Mouse (Mus musculus) natural killer cell, adult 2 months (primary cell): ENCODE measurements around the gene Dhodh.

Experiments
- DNase-seq, 2 experiments: peaks; one replicate each; pipeline ENCODE4 v3.0.0; 2022; ENCODE audit warnings: low spot score in 2 of 2

Dhodh gene

DNA sequence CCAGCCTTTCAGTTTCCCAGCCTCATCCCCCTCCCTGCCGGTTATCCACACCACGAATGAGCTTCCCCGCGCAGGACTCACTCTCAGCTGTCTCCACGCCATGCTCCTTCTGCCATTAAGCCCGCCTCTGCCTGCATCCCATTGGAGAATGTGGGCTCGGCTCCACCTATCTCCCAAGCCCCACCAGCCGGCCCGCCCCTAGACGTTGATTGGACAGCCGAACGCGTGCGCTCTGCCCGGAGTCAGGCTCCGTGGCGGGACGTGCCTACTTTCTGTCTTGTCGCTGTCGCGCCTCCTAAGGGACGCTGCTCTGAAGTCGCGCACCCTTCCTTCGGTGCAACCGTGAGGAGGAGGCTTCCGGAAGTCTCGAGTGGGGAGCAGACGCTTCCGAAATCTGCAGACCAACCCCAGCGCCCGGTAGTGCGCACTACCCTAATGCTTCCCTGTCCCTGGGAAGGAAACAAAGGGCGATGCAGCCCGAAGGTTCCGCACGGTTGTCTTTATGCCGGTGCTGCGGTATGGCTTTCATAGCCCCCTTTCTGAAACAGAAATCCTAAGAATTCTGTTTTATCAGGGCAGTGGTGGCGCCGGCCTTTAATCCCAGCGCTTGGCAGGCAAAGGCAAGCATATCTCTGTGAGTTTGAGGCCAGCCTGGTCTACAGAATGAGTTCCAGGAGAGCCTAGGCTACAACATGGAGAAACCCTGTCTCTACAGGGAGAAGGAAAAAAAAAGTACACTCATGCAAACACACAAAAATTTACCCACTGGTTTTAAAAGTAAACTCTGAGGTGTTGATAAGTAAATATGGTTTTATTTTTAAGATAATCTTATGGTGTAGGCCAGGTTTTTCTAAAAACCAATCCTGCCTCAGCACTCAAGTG lies at the start of gene Dhodh:
Gene Dhodh, minus strand, starts transcription at position 403 of the 882 bp plus-strand sequence.
- DNase-seq = peak; percentile 94 to 95

DNA sequence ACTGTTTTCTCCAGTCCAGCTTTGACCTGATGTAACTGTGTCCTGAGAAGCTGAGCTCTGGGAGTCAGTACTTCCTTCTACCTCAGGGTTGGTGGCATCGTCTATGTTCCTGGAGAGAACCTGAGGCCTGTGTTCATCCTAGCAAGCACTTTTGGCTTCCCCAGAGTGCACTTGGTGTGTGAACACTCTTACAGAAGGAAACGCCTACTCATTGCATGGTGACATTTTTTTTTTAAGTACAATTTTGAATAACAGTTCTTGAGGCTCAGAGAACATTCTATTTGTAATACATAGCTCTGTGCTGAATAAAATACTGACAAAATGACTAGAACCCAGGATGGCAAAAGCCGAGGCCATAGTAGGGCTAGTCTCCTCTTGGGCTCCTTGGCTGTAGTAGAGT lies 48.4 kb upstream of the Dhodh start:
- DNase-seq = no peak

DNA sequence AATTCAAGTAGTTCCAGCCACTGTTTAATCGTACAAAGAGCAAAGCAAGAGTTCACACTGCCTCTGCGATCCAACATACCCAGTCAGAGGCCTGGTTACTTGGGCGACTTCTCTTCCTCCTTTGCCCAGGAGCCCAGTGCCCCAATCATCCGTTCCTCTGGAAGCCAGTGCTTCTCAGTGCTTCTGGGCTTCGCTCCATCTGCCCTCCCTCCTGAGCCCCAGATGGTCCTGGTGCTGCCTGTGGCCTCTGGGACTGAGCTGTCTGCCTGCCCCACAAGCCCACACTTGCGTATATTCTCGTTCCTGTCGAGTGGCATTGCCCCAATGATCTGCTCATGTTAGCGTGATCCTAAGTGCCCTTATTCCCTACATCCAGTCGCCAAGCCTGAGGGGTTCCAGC lies 42.3 kb upstream of the Dhodh start:
- no peak for DNase-seq

DNA sequence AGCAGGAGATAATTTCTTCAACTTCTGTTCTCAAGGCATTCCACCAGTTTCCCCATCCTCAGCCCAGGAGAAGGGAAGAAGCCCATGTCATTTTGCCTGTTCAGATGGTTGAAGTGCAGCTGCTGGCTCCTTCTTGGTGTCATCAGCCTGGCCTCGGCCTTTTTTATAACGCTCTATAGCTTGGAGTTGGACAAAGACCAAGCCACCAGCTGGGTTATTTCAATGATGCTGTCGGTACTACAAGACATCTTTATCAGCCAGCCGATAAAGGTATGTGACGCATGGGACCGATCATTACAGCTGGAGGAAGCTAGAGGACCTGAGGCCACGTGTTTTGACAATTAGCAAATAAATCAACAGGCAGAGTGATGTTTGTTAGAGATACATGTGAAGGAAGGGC lies 40.0 kb upstream of the Dhodh start:
- no peak for DNase-seq

DNA sequence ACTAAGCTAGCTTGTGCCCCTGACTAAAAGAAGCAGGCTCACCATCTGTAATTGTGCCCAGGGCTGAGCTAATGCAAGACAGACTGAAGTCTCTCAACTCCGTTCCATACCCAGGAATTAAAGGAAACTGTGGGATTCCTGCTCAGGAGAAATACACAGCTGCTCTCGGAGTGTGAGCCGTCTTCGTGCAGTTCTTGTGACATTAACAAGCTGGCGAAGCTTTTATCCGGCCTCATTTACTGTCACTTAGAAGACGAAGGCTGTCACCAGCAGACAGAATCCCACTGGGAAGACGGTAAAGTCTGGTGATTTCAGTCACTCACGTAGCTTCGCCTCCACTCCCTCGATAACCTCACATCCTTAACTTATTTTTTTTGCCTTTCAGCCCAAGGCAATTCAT lies 38.9 kb upstream of the Dhodh start:
- DNase-seq = no peak

DNA sequence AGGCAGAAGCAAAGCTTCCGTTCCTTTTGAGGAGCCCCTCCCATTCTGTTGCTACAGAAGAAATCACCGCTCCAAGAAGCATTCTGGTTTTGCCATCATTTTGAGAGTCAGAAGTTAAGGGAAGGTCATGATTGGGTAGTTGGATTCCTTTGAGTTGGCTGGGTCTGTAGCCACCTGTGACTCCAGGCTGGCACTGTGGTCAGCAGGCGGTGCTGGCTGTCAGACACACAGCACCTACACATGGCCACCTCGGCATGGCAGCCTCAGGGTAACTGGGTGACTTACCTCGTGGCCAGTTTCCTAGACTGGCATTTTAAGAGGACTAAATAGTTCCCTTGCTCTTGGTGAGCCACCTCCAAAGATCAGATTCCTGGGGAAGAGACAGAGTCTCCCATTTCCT lies 32.8 kb upstream of the Dhodh start:
- DNase-seq = no peak

DNA sequence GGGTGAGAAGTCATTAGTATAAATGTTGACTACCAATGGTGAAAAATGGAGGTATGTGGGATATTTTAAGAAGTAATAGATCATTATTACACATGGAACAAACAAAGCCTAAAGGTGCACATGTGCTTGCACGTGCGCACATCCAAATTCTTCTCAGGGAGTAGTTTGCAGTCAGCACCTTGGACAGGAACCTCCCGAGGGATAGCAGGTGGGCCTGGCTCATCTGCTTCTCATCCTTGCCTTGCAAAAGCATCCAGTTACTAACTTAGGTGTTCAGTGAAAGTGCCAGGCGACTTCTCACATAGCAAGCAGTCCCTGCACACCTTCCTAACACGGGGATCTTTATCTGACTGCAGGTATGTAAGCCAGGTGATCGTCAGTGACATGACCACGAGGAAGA lies 31.9 kb upstream of the Dhodh start:
- no peak for DNase-seq

DNA sequence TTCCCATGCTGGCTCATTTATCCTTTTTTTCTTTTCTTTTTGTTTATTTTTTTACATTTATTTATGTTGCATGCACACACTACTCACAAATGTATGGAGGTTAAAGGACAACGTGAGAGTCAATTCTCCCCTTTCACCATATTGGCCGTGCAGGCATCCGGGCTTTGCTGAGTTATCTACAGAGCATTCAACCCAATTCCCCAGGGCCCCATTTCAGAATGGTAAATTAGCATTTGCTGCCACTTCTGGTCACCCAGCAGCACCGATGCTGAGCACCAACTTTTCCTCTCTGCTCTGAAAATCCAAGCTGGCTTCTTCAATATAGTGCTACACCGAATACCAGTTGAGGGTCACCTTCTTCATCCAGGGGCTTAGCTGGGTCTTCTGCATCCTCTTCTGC lies 30.4 kb upstream of the Dhodh start:
- no peak for DNase-seq

DNA sequence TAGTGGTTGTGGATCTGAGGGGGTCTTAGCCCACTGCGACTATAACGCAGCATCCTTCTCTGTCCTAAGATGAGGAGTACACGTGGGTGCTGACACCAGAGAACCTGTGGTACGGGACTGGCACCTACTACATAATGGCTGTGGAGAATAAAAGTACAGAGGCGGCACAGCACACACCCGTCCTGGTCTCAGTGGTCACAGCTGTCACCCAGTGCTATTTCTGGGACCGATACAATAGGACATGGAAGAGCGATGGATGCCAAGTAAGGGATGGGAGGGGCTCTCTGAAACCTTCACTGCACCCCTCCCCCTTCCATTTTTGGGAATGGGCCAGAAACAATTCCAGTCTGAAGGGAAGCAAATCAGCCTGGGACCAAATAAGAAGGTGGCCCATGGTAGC lies 26.7 kb upstream of the Dhodh start:
- DNase-seq = no peak

DNA sequence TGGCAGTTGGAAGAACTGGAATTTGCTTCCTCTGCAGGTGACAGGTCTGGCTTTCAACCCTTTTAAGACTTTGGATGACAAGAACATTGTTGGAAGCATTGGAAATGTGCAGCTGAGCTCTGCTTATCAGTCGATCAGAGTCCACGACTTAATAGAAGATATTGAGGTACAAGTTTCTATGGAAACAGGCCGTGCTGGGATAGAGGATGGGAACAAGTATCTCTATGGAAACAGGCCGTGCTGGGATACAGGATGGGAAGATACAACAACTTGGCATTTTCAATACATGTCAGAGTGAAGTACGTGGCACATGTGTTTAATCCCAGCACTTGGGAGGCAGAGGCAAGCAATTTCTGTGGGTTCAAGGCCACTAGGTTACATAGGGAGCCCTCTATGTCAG lies 24.0 kb upstream of the Dhodh start:
- DNase-seq = no peak

DNA sequence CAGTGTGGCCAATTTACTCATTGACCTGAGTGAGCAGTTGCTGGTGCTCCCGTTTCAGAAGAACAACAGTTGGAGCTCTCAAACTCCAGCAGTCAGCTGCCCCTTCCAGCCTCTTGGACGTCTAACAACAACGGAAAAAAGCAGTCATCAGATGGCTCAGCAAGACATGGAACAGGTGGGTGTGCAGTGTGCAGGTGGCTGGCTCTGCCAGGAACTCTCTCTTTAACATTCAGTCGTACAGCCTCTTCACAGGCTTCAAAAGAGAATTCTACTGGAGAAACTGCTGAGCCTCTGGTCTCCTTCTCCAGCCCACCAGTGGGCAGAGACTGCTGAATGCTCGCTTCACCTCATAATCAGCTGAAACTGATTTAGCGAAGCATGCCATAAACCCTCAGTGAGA lies 20.2 kb upstream of the Dhodh start:
- no peak for DNase-seq

DNA sequence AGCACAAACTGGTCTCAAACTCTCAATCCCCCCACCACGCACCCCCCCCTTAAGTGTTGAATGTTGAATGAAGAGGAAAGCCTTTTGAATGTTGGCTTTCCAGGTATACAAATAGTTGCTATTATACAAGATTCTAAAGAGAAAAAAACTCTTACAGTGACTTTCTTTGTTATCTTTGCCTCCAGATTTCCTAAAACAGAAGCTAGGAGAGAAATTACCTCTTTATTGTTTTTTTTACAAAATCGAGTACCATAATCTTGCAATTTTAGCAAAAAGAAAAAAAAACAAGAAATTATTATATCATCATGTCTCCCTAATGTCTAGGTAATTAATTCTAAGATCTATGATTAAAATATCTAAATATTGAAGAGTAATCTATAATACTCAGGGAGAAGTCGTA lies 7.1 kb upstream of the Dhodh start:
- DNase-seq = no peak

DNA sequence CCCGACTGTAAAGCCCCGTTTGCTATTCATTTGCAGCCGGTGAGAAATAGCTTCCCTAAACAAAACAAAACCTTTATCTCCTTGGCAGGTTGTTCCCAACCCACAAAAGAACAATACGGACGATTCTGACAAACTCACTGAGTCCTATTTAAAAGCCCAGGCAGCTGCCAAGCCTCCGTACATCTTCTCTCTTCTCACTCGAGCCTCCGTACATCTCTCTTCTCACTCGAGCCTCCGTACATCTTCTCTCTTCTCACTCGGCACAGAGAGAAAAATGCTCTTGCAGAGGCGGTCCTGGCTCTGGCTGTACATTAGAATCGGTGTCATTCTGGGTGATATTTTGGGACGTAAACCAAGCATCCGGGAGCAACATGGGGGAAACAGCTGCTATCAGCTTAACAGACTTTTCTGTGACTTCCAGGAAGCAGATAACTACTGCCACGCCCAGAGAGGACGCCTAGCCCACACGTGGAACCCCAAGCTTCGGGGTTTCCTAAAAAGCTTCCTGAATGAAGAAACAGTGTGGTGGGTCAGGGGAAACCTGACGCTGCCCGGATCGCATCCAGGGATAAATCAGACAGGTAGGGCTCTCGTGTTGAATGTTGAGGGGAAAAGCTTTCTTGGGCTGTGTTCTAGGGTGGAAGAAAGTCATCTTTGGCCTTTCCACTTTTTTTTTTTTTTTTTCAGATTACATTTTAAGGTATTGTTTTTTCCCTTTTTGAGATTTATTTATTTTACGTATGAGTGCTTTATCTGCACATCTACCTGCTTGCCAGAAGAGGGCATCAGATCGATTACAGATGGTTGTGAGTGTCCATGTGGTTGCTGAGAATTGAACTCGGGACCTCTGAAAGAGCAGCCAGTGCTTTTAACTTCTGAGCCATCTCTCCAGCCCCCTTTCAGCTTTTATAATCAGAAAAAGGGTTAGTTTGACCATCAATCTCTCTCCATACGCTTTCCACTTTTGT lies 6.1 kb upstream of the Dhodh start, which contains the start of gene Pkd1l3:
Gene Pkd1l3, plus strand, starts transcription at position 275 of the 968 bp plus-strand sequence.
- DNase-seq = no peak

DNA sequence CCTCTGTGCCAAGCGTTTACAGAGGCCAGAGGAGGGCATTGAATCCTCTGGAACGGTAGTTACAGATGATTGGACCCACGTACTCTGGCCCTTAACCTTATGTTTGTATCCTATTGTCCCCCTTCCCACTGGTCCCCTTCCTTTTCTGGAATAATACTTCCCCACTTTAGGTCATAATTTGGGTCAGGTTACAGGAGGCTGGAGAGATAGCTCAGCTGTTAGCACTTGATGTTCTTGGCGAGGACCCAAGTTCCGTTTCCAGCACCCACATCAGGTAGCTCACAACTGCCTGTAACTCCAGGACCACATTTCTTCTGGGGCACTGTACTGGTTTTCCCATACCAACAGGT lies 655 bp upstream of the Dhodh start:
- no peak for DNase-seq

DNA sequence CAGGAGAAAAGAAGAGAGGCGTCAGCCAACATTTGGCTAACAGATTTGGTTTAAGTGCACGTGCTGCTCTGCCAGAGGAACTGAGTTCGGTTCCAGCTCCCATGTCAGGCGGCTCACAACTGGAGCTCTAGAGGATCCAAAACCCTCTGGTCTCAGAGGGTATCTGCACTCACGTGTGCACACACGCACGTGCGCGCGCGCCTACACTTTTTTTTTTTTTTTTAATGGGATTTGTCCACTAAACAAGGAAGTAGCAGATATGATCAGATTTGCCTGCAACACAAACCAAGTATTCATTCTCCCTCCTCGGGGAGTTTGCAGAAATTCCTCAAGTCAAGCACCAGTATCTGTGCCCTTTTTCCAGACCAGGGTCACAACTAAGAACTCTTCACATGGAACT lies 823 bp downstream of the Dhodh start:
- no peak for DNase-seq

DNA sequence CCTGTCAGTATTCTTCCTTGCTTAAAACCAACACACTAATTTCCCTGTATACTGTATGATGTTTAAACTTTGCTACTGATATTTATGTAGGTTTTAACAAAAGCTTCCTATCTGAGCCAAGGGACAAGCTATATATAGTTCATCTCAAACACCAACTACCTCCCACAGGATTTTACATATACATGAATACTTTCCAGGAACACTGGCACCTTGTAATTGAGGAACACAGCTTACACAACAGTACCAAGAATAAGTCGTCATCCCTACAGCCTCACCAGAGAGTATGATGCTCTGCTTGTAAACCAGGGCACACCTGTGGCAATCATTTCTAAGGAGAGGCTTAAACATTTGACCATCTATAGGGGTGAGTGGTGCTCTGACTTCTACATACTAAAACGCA lies 1.7 kb downstream of the Dhodh start:
- no peak for DNase-seq

DNA sequence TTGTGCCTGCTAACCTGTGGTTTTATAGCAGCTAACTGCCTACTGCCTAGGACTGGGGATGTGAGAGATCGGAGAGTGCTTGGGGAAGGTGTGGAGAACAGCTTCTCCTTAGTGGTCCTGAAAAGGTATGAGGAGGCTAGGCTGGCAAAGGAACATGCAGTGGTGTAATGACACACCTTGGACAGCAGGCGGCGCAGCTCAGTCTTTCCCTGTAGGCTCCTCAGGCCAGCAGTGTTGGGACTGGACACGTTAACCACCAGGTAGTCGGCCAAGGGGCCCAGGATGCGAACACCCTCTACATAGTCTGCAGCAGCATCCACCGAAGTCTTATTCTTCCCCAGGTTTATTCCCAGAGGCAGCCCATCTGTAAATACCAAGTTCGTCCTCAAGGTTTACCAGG lies 12.6 kb downstream of the Dhodh start:
- DNase-seq = peak; percentile 34 to 53

DNA sequence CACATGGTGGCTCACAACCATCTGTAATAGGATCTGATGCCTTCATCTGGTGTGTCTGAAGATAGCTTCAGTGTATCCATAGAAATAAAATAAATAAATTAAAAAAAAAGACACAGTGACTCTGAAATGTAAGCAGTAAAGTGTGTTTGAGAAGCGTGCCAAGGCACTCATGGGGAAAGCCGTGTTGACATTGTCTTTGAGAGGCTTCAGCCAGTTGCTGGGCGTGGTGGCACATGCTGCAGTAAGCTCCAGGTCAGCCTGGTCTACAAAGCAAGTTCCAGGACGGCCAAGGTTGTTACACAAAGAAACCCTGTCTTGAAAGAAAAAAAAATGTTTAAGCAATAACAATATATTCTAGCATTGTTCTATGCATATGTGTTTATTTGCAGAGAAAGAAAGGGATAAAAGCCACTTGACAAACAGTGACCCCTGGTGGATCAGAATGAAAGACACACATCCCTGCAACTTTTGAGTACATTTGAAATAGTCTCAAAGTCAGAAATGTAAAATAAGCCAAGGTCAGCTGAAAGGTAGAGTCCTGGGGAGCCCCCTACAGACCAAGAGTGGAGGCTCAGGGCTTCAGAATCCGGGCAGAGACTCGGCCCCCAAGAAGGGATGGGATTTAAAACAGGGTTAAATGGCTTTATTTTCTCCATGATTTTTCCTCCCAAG lies 15.2 kb downstream of the Dhodh start:
- DNase-seq = peak in 1 of 2 experiments; percentile 8

DNA sequence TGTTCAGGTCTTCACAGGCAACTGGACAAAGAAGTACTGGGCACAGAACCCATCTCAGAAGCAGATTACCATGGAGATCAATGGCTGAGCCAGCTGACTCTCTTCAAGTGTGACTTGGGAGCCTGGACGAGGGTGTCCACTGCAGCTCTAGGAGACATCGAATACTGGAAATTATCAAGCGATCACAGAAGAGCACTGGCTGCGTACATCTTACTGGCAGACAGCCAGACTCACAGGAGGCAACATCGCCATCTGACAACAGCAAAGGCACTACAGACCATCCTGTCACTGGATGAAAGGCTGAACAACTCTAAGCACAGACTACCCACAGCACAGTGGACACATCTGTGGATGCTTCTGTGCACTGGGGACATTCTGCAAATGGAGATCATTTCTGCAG lies 16.3 kb downstream of the Dhodh start:
- DNase-seq = no peak

DNA sequence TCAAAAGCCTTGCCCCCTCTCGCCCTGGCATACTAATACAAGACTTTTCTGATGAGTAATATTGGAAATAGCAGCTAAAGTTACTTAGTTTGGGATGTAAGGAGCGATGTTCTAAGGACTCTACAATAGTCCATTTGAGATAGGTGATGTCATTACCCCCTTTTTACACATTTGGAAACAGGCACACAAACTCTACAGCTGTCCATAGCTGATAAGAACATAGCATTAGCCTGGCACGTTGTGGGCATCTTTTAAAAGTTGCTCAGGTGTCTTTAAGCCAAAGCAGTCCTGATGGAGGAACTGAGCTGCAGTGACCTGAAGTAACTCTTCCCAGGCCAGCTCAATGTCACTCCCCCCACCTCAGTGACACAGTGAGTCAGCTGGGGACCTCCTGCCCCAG lies 17.1 kb downstream of the Dhodh start:
- no peak for DNase-seq

DNA sequence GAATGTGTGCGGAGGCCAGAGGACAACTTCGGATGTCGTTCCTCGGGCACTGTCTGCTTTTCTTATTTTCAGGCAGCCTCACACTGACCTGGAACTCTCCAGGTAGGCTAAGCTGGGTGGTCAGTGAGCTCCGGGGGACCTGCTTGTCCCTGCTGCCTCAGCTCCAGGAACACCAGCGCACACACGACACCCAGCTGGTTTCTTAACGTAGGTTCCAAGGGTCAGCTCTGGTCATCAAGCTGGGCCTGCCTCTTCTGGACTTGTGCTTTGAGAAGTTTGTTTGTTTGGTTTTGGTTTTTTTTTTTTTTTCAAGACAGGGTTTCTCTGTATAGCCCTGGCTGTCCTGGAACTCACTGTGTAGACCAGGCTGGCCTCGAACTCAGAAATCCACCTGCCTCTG lies 17.6 kb downstream of the Dhodh start:
- DNase-seq = no peak

DNA sequence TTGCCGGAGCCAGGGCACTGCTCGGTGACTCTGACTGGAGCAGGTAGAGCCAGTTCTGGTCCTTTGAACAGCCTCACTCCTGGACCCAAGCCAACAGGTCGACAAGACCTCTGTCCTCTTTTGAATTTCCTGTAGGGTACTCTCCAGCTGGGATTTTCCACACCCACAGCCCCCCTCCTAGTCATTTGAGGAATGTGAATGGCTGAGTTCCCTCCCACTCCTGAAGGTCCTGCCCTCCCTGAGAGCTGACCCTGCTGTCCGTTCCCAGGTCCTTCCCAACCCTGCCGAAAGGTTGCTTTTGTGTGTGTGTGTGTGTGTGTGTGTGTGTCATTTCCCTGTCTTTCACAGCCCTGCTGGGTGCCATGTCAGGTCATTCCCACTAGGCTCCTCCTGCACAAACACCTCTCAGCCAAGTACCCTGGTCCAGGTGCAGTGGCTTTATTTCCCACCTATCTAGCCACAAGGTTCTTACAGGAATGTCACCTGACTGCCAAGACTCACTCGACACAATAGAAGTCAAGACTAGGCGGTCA lies 21.4 kb downstream of the Dhodh start:
- DNase-seq = no peak
